Mouse (Mus musculus): ENCODE results near the gene Ptgs1. TPM values are rescaled to one million over a fixed set of nuclear protein-coding genes. Genes with fewer than 3 reads are reported as not detected.
"Not testable (repeated sequence)": the region's sequence is repeated elsewhere in the genome, so short reads cannot be mapped to it uniquely, and the experiment has no call there.

The Ptgs1 gene
- polyA plus RNA-seq (2012; rRNA removed) = 15.4 and 16.6 TPM in 2 replicates

DNA sequence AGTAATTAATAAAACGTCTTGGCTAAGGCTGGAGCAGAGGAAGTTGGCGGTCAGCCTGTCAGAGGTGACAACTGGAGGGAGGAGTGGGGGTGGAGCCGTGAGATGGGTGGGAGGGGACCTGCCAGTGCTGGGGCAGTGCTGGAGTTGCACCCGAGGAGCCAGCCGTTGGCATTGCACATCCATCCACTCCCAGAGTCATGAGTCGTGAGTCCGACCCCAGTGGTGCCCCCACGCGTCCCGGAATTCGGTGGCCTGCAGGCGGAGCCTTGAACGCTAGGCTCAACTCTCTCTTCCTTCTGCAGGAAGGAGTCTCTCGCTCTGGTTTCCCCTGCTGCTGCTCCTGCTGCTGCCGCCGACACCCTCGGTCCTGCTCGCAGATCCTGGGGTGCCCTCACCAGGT is at the start of gene Ptgs1:
Ptgs1 (plus strand) TSS at position 61 of the 400 bp plus-strand sequence.
- Histone ChIP-seq H3K4me1 (ENCODE audit: control insufficient read depth, insufficient read depth, low read length) (no peaks in the 10 kb centered on the region), H3K27ac (ENCODE audit: insufficient read depth, low read length) (no peak within 1 kb of the TSS)
- TF ChIP-seq POLR2A (IDR thresholded peaks at IDR 0.05; ENCODE audit: extremely low read depth, insufficient read depth, low read length) (peak; percentile 21; the same call in 1 of the 2 replicates), CTCF (IDR thresholded peaks at IDR 0.05; ENCODE audit: extremely low read depth, insufficient read depth, low read length) (no peak)

DNA sequence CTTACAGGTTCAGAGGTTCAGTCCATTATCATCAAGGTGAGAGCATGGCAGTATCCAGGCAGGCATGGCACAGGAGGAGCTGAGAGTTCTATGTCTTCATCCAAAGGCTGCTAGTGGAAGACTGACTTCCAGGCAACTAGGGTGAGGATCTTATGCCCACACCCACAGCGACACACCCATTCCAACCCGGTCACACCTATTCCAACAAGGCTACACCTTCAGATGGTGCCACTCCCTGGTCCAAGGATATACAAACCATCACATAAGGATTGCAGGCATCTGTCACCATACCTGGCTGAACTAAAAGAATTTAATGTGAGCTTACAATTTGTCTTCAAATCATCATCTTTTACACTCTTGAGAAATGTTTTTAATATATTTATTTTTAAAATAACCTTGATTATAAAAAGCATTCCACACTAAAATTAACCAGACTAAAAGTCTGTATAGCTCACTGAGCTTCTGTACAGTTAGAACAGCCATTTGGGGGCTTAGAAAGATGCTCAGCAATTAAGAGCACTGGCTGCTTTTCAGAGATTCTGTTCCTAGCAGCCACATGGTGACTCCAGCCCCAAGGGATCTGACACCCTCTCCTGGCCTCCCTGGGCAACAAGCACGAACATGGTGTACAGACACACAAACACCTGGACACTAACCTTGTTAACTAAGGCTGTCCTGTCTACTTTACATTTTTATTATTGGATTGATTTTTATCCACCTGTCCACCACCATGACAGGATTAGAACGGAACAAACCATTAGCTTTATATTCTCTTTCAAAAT is 48.4 kb upstream of the Ptgs1 start:
- H3K4me3 ChIP-seq (ENCODE audit: insufficient read depth, low read length); H3K27ac ChIP-seq (ENCODE audit: insufficient read depth, low read length); H3K4me1 ChIP-seq (ENCODE audit: control insufficient read depth, insufficient read depth, low read length): not testable (repeated sequence)

More for the DNA sequence above, at the start of gene Ptgs1:
- H3K4me3 ChIP-seq (ENCODE audit: insufficient read depth, low read length) = peak within 1 kb of the TSS; percentile 50

DNA sequence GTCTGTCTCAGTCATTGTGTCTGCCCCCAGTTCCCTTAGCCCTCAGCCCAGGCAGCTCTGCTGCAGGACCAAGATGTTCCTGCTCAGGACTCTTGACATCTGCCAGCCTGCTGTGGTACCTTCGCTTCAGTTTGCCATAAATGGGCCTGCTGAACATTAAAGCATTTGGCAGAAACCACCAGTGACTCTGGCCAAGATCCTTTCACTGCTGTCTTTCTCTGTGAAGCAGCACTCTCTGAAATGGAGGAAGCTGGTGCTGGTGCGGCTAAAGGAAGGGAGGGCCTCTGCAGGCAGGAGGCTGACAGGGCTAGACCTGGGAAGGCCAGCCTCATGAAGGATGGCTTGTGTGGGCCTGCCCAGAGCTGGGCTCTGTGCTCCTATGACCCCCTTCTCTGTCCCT is 46.9 kb upstream of the Ptgs1 start:
- TF ChIP-seq CTCF (IDR thresholded peaks at IDR 0.05; ENCODE audit: extremely low read depth, insufficient read depth, low read length) (no peak), POLR2A (IDR thresholded peaks at IDR 0.05; ENCODE audit: extremely low read depth, insufficient read depth, low read length) (no peak)
- H3K4me3 ChIP-seq (ENCODE audit: insufficient read depth, low read length) = no peak overlapping the region
- peaks cover 7% of the 10 kb centered on the region; the same call in 1 of the 2 replicates for H3K4me1 ChIP-seq (ENCODE audit: control insufficient read depth, insufficient read depth, low read length)
- no peak overlapping the region for H3K27ac ChIP-seq (ENCODE audit: insufficient read depth, low read length)

DNA sequence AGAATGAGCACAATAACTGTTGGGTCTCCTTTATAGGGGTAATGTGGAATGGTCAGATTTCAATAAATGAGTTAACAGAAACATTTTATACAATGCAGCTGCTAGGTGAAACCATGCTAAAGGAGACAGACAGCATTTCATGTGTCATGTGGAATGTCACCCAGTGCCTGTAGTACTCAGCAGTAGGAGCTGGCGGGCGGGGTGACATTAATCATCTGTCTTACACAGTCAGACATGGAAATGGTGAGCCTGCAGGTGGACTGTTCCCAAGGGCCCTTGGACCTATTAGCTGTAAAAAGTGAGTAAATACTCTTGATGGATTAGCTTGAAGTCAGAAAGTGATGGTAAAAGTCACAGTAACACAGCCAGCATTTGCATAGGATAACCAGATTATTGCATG is 46.0 kb upstream of the Ptgs1 start:
- Histone ChIP-seq H3K27ac (ENCODE audit: insufficient read depth, low read length) (no peak overlapping the region), H3K4me3 (ENCODE audit: insufficient read depth, low read length) (no peak overlapping the region), H3K4me1 (ENCODE audit: control insufficient read depth, insufficient read depth, low read length) (peaks cover 7% of the 10 kb centered on the region; the same call in 1 of the 2 replicates)
- TF ChIP-seq POLR2A (IDR thresholded peaks at IDR 0.05; ENCODE audit: extremely low read depth, insufficient read depth, low read length) (no peak), CTCF (IDR thresholded peaks at IDR 0.05; ENCODE audit: extremely low read depth, insufficient read depth, low read length) (no peak)

DNA sequence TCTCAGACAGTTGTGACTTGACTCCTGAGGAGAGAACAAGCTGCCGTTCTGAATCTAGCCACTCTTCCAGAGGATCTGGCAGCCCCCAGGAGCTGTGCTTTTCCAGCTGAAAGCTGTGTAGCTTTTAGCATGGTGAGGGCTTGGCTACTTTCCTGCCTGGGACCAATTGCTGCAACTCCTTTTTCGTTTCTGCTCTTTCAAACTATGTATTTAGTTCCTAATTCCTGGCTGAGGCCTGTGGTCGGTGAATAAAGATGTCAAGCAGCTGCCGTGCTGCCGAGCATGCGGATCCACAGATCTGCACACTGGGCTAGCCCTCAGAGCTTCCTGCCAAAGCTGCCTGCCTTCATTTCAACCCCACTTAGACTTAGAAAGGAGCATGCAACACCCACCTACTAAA is 45.4 kb upstream of the Ptgs1 start:
- Histone ChIP-seq H3K4me3 (ENCODE audit: insufficient read depth, low read length) (no peak overlapping the region), H3K4me1 (ENCODE audit: control insufficient read depth, insufficient read depth, low read length) (peaks cover 7% of the 10 kb centered on the region; the same call in 1 of the 2 replicates), H3K27ac (ENCODE audit: insufficient read depth, low read length) (no peak overlapping the region)
- TF ChIP-seq CTCF (IDR thresholded peaks at IDR 0.05; ENCODE audit: extremely low read depth, insufficient read depth, low read length) (no peak), POLR2A (IDR thresholded peaks at IDR 0.05; ENCODE audit: extremely low read depth, insufficient read depth, low read length) (no peak)

DNA sequence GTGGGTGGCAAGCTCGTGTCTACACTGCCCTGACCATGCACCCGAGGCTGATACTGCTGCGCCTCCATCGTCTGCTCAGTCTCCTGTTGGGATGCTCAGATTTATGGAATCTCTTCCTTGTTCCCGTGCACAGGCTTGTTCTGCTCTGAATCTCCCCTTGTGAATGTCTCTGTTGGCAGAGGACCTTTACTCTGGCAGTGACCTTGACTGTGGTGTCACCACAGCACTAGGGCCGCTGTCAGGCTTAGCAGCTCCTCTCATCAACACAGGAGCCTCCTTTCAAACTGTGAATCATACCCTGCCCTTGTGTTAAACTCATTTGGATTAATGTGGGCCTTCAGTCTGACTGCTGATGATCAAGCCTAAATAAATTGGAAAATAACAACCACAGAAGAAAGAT is 41.0 kb upstream of the Ptgs1 start:
- H3K4me3 ChIP-seq (ENCODE audit: insufficient read depth, low read length); H3K4me1 ChIP-seq (ENCODE audit: control insufficient read depth, insufficient read depth, low read length); H3K27ac ChIP-seq (ENCODE audit: insufficient read depth, low read length): not testable (repeated sequence)

DNA sequence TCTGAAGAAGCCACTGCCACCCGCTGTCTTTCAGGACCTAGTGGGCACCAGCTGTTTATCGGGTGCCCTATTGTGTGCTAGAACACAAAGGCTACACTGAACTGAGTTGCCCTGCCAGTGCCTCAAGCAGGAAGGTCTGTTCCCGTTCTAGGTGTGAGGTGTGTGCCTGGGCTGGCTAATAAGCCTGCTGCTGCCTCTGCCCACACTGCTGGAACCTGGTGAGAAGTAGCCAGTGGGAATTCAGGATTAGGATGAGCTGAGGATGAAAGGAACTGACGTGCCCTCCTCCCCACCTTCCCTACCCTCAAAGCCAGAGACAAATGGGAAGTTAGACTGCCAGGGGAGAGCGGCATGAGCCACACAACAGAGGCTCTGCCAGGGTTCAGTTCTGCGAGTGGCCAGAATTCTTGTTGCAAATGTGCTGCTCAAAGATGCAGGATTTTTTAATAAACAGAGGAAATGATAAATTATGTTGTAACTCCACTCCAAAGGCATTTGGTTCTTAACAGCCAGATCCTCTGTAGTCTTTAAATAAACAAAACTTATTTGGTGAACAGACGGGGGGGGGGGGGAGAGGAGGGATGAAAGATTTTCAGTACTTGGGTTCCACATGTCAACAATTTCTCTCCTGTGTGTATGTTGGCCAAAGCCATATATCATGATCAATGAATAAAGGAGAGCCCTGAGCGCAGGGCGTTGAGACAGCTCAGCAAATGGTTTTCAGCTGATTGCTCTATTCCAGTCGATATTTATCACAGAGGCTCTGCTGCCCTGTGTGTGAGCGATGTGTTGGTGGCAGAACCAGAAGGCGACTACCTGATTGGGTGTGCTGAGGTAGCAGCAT is 38.9 kb upstream of the Ptgs1 start:
- TF ChIP-seq POLR2A (IDR thresholded peaks at IDR 0.05; ENCODE audit: extremely low read depth, insufficient read depth, low read length) (no peak), CTCF (IDR thresholded peaks at IDR 0.05; ENCODE audit: extremely low read depth, insufficient read depth, low read length) (no peak)
- Histone ChIP-seq H3K27ac (ENCODE audit: insufficient read depth, low read length) (no peak overlapping the region), H3K4me1 (ENCODE audit: control insufficient read depth, insufficient read depth, low read length) (peaks cover 3% of the 10 kb centered on the region; the same call in 1 of the 2 replicates), H3K4me3 (ENCODE audit: insufficient read depth, low read length) (no peak overlapping the region)

DNA sequence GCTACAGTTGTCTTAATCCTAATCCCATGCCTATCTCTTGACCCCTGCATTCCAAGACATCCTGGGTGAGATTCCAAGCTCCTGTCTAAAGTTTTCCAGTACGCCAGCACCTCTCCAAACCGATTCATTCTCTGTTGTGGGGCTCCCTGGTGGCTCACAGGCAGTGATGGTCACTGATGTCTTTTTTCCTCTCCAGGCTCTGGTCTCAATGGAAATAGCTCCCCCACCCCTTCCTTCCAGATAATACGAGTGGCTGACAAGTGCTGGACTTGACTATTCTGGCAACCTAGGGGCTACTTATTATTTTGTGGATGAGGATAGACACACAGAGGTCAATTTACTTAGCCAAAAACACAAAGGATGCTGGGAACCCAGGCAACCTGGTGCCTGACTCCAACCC is 33.2 kb upstream of the Ptgs1 start:
- Histone ChIP-seq H3K27ac (ENCODE audit: insufficient read depth, low read length) (no peak overlapping the region), H3K4me1 (ENCODE audit: control insufficient read depth, insufficient read depth, low read length) (peaks cover 2% of the 10 kb centered on the region; the same call in 1 of the 2 replicates), H3K4me3 (ENCODE audit: insufficient read depth, low read length) (no peak overlapping the region)
- no peak for TF ChIP-seq CTCF (IDR thresholded peaks at IDR 0.05; ENCODE audit: extremely low read depth, insufficient read depth, low read length)
- TF ChIP-seq POLR2A (IDR thresholded peaks at IDR 0.05; ENCODE audit: extremely low read depth, insufficient read depth, low read length) = no peak

DNA sequence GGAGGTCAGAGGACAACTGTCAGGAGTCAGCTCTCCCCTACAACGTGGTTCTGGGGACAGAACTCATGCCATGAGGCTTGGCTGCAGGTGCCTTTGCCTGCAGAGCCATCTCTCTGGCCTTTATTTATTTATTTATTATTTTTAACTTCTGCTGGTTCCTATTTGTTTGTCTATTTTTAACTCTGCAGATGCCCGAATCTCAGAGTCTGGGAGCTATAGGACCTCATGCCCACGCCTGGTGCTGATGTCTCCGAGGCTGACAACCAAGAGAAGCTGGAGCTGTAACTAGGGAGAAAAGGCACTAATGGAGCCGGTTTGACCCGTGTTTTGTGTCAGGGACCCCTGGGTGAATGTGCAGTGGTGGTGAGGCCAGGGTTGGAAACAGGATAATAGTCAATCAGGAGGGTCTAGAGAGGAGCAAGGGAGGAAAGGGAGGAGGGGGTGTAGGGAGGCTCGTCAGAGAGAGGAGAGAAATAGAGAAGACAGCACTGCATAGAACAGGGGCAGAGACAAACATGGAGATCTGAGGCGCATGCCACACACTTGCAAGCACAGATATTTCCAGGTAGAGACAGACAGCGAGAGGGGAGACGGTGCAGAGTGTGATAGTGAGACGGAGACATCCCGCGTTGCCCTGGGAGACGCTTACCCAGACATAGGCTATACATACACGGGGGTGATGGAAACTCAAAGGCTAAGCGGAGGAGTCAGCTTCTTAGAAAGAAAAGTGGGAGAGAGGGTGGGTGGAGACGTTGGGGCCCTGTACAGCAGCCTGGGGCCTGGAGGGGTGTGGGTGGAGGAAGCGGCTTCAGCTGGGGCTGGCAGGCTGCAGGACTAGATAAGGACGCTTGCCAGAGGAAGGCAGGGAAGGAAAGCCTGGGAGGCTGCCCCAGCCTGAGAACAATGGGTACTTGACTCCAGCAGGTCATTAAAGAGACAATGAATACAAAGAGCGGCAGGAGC is 32.0 kb upstream of the Ptgs1 start:
- H3K27ac ChIP-seq (ENCODE audit: insufficient read depth, low read length) = peak overlapping the region; percentile 30
- TF ChIP-seq POLR2A (IDR thresholded peaks at IDR 0.05; ENCODE audit: extremely low read depth, insufficient read depth, low read length) = no peak
- H3K4me1 ChIP-seq (ENCODE audit: control insufficient read depth, insufficient read depth, low read length) = peaks cover 5% of the 10 kb centered on the region; the same call in 1 of the 2 replicates
- no peak overlapping the region for H3K4me3 ChIP-seq (ENCODE audit: insufficient read depth, low read length)

Data from cortical plate, adult 2 months (tissue).